Mouse (Mus musculus) hindbrain, embryonic 14.5 days (tissue): ENCODE results near the gene Oaz3. TPM values are rescaled to one million over a fixed set of nuclear protein-coding genes. Genes with fewer than 3 reads are reported as not detected.

Source experiments
- ATAC-seq: fragments of 200-750 bp; cut with Nextera tagmentation; 2 replicates; pipeline ENCODE4 v1.8.0; 2017; ENCODE audit warnings: moderate number of reproducible peaks, mild to moderate bottlenecking, moderate TSS enrichment, moderate library complexity; ENCODE audit not compliant: low FRiP score
- DNase-seq: peaks from one replicate; pipeline ENCODE4 v3.0.0-alpha.2; 2015; ENCODE audit warnings: low spot score
- H3K27ac ChIP-seq: fragments of 300-500 bp; sonication (generic); 2 replicates; pipeline ENCODE4 v1.5.1; 2014; ENCODE audit warnings: mild to moderate bottlenecking, moderate library complexity
- H3K27me3 ChIP-seq: fragments of 300-500 bp; sonication (generic); 2 replicates; pipeline ENCODE4 v1.6.1; 2014; ENCODE audit warnings: mild to moderate bottlenecking, low read length, mixed read lengths; ENCODE audit not compliant: control insufficient read depth, insufficient read depth
- H3K36me3 ChIP-seq: fragments of 300-500 bp; sonication (generic); replicated peaks from 2 replicates; pipeline ENCODE4 v1.6.1; 2014; ENCODE audit not compliant: control insufficient read depth, insufficient read depth
- H3K4me1 ChIP-seq: fragments of 300-500 bp; sonication (generic); replicated peaks from 2 replicates; pipeline ENCODE4 v1.6.1; 2014; ENCODE audit warnings: antibody characterized with exemption, low read length, mixed read lengths; ENCODE audit not compliant: control insufficient read depth, insufficient read depth
- H3K4me2 ChIP-seq: fragments of 300-500 bp; sonication (generic); replicated peaks from 2 replicates; pipeline ENCODE4 v1.6.1; 2014; ENCODE audit warnings: mild to moderate bottlenecking, moderate library complexity
- H3K4me3 ChIP-seq: fragments of 300-500 bp; sonication (generic); replicated peaks from 2 replicates; pipeline ENCODE4 v1.5.1; 2014; ENCODE audit warnings: mild to moderate bottlenecking, low read length
- H3K9ac ChIP-seq: fragments of 300-500 bp; sonication (generic); 2 replicates; pipeline ENCODE4 v1.6.1; 2014
- H3K9me3 ChIP-seq: fragments of 300-500 bp; sonication (generic); 2 replicates; pipeline ENCODE4 v1.6.1; 2016; ENCODE audit warnings: low read length; ENCODE audit not compliant: control insufficient read depth
- WGBS: fragments of 180-500 bp; shearing (Covaris S2); extraction: QIAGEN DNeasy Blood & Tissue Kit; methylation state at CpG from one replicate; pipeline ENCODE4 v1.1.7; 2014; 5-methylcytosine and 5-hydroxymethylcytosine counted together
- polyA plus RNA-seq: library from polyadenylated mRNA; unstranded; fragments of >200 nt; fragmentation: Nextera tagmentation; extraction: Ambion mirVana; gene quantifications from 2 replicates; pipeline ENCODE4 v1.2.1, GENCODE M21; 2014

The Oaz3 gene
- polyA plus RNA-seq, 1 experiment from 2014 or later: 1.2 TPM

GRCm38 (mm10) chr3:94430980-94431379 lies 12.7 kb downstream of the Oaz3 start:
- H3K9me3 ChIP-seq: no peaks in the 10 kb centered on the region
- H3K27ac ChIP-seq: no peak overlapping the region
- no peak overlapping the region for H3K4me3 ChIP-seq
- no peak overlapping the region for H3K9ac ChIP-seq
- ATAC-seq: no peak
- H3K36me3 ChIP-seq: peaks cover 56% of the 10 kb centered on the region
- no peaks in the 10 kb centered on the region for H3K4me1 ChIP-seq
- H3K27me3 ChIP-seq: no peaks in the 10 kb centered on the region
- H3K4me2 ChIP-seq: no peak overlapping the region
- 86% methylated on average over 2 of the region's 2 CpGs for WGBS
- DNase-seq: no peak

GRCm38 (mm10) chr3:94413031-94413679 lies 30.6 kb downstream of the Oaz3 start, which contains the start of gene Tdrkh:
Tdrkh (plus strand) TSS chr3:94413273.
- 6% methylated on average over 52 of the region's 52 CpGs for WGBS
- peak; percentile 99 for ATAC-seq
- H3K36me3 ChIP-seq: no peaks in the 10 kb centered on the region

DNA sequence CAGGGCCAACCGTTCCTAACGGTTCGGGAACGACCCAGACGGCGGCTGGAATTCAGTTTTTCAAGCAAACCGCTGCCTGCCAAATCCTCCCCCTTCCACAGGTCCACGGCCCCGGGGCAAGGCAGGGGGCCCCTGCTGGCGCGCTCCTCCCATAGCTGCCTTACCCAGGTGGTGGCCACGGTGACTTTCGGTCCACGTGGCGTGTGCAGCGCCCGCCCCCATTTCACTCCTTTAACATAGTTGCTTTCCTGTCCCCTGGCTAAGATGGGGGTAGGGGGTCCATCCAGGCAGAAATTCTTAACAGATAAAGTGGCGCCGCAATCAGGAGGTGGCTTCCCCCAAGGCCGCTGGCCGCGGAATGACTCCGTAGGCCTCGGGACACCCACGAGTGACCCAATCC lies 31.2 kb downstream of the Oaz3 start:
- ATAC-seq (peak; percentile 58), DNase-seq (no peak)
- H3K9ac ChIP-seq: peak overlapping the region; percentile 64
- H3K4me1 ChIP-seq: peaks cover 16% of the 10 kb centered on the region
- no peaks in the 10 kb centered on the region for H3K27me3 ChIP-seq
- peak overlapping the region; percentile 76 for H3K4me3 ChIP-seq
- WGBS: 7% methylated on average over 25 of the region's 25 CpGs
- H3K36me3 ChIP-seq: no peaks in the 10 kb centered on the region
- H3K9me3 ChIP-seq: no peaks in the 10 kb centered on the region
- H3K27ac ChIP-seq: peak overlapping the region; percentile 73
- H3K4me2 ChIP-seq: peak overlapping the region; percentile 92

More at GRCm38 (mm10) chr3:94413031-94413679, 30.6 kb downstream of the Oaz3 start, which contains the start of gene Tdrkh:
- no peaks in the 10 kb centered on the region for H3K27me3 ChIP-seq
- peak within 1 kb of the TSS; percentile 76 for H3K4me3 ChIP-seq
- H3K9me3 ChIP-seq: no peaks in the 10 kb centered on the region
- DNase-seq: peak; percentile 98
- H3K9ac ChIP-seq: peak within 1 kb of the TSS; percentile 81
- H3K4me1 ChIP-seq: peaks cover 16% of the 10 kb centered on the region
- peak within 1 kb of the TSS; percentile 92 for H3K4me2 ChIP-seq
- H3K27ac ChIP-seq: peak within 1 kb of the TSS; percentile 73

DNA sequence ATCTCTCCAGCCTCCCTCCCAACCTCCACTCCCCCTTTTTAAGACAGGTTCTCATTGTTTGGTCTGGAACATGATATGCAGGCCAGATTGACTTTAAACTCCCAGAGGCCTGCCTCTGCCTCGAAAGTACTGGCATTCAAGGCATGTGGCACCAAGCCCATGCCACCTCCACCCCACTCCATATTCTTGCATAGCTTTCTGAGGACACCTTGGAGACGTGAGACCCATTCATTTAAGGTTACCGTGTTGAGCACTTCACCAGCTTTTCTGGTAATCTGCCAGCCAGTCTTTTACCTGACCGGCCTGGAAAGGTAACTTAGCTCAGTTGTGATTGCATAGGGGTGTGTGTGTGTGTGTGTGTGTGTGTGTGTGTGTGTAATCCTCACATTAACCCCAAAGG lies 38.2 kb downstream of the Oaz3 start:
- Histone ChIP-seq H3K9me3 (no peaks in the 10 kb centered on the region), H3K27ac (no peak overlapping the region), H3K9ac (no peak overlapping the region), H3K36me3 (no peaks in the 10 kb centered on the region), H3K4me2 (no peak overlapping the region), H3K4me1 (0 out of 2 replicates have a peak, but pooled peaks cover 10% of the 10 kb centered on the region), H3K27me3 (no peaks in the 10 kb centered on the region), H3K4me3 (no peak overlapping the region)
- no peak for DNase-seq
- ATAC-seq: no peak
- 76% methylated on average over 4 of the region's 4 CpGs for WGBS

GRCm38 (mm10) chr3:94404366-94405054 lies 39.2 kb downstream of the Oaz3 start:
- Histone ChIP-seq H3K4me3 (no peak overlapping the region), H3K27me3 (no peaks in the 10 kb centered on the region), H3K36me3 (no peaks in the 10 kb centered on the region), H3K9ac (peak overlapping the region; percentile 24; the same call in 1 of the 2 replicates), H3K4me2 (no peak overlapping the region), H3K9me3 (no peaks in the 10 kb centered on the region), H3K4me1 (peaks cover 10% of the 10 kb centered on the region; the same call in 1 of the 2 replicates), H3K27ac (no peak overlapping the region)
- ATAC-seq (peak; percentile 69), DNase-seq (no peak)
- WGBS: 20% methylated on average over 7 of the region's 7 CpGs

DNA sequence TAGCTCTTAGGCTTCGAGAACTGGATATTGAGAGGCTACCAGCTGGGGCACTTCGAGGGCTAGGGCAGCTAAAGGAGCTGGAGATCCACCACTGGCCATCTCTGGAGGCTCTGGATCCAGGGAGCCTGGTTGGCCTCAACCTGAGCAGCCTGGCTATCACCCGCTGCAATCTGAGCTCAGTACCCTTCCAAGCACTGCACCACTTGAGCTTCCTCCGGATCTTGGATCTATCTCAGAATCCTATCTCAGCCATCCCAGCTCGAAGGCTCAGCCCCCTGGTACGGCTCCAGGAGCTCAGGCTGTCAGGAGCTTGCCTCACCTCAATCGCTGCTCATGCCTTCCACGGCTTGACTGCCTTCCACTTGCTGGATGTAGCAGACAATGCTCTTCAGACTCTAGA lies 41.3 kb downstream of the Oaz3 start:
- DNase-seq (no peak), ATAC-seq (no peak)
- Histone ChIP-seq H3K36me3 (no peaks in the 10 kb centered on the region), H3K4me1 (peaks cover 15% of the 10 kb centered on the region), H3K9me3 (no peaks in the 10 kb centered on the region), H3K27me3 (0 out of 2 replicates have a peak, but pooled peaks cover 3% of the 10 kb centered on the region), H3K27ac (no peak overlapping the region), H3K9ac (no peak overlapping the region), H3K4me3 (no peak overlapping the region), H3K4me2 (no peak overlapping the region)
- WGBS: 78% methylated on average over 8 of the region's 8 CpGs

GRCm38 (mm10) chr3:94399663-94400310 lies 43.9 kb downstream of the Oaz3 start:
- H3K9me3 ChIP-seq: no peaks in the 10 kb centered on the region

GRCm38 (mm10) chr3:94398943-94399481 lies 44.7 kb downstream of the Oaz3 start:
- no peak overlapping the region for H3K27ac ChIP-seq
- no peaks in the 10 kb centered on the region for H3K9me3 ChIP-seq
- ATAC-seq (peak; percentile 67), DNase-seq (peak; percentile 58)
- peak overlapping the region; percentile 56 for H3K9ac ChIP-seq
- no peaks in the 10 kb centered on the region for H3K36me3 ChIP-seq
- H3K4me2 ChIP-seq: peak overlapping the region; percentile 63
- peaks cover 5% of the 10 kb centered on the region for H3K4me1 ChIP-seq
- H3K27me3 ChIP-seq: peaks cover 10% of the 10 kb centered on the region; the same call in 1 of the 2 replicates
- 1% methylated on average over 20 of the region's 20 CpGs for WGBS
- H3K4me3 ChIP-seq: peak overlapping the region; percentile 32

More at GRCm38 (mm10) chr3:94399663-94400310, 43.9 kb downstream of the Oaz3 start:
- Histone ChIP-seq H3K27ac (no peak overlapping the region), H3K9ac (peak overlapping the region; percentile 56; the same call in 1 of the 2 replicates), H3K36me3 (no peaks in the 10 kb centered on the region), H3K4me3 (peak overlapping the region; percentile 32; the same call in 1 of the 2 replicates), H3K4me1 (peaks cover 9% of the 10 kb centered on the region), H3K27me3 (peaks cover 10% of the 10 kb centered on the region; the same call in 1 of the 2 replicates), H3K4me2 (peak overlapping the region; percentile 63)
- peak; percentile 9; the same call in 1 of the 2 replicates for ATAC-seq
- peak; percentile 24 for DNase-seq
- 11% methylated on average over 5 of the region's 5 CpGs for WGBS
